Mouse (Mus musculus) erythroblast, embryonic 14.5 days (primary cell): Measurements from ENCODE around the gene Stac2.

ENCODE experiments used
- GATA1 ChIP-seq: IDR thresholded peaks from 2 replicates; pipeline ENCODE4 v1.6.1; 2012; ENCODE audit warnings: low read length, inconsistent platforms, mixed read lengths
- TAL1 ChIP-seq: IDR thresholded peaks from 3 replicates; pipeline ENCODE4 v1.6.1; 2012; ENCODE audit warnings: low read length, inconsistent platforms, mixed read lengths

- TF ChIP-seq TAL1 (no peak), GATA1 (no peak)
Measured at GRCm38 (mm10) chr11:98050940-98051339, 2.3 kb downstream of the Stac2 start.
